Mouse (Mus musculus) right cerebral cortex, postnatal 4 days (tissue): Measurements from ENCODE around the gene Lrp11.
A peak's percentile ranks its signal among the peaks of the same experiment; 100 is the strongest.
"Not testable (repeated sequence)": the region's sequence is repeated elsewhere in the genome, so short reads cannot be mapped to it uniquely, and the experiment has no call there.

Experiments used
- DNase-seq: peaks from one replicate; pipeline ENCODE4 v3.0.0-alpha.2; 2022

The Lrp11 gene

GRCm38 (mm10) chr10:7589592-7590233 is at the start of gene Lrp11:
Lrp11 (plus strand) TSS chr10:7589800.
- DNase-seq = peak; percentile 78

GRCm38 (mm10) chr10:7578002-7578401 is 11.6 kb upstream of the Lrp11 start:
- DNase-seq = peak; percentile 21

- no peak for DNase-seq
Measured at GRCm38 (mm10) chr10:7581401-7581800, 8.2 kb upstream of the Lrp11 start.

- DNase-seq = no peak
Measured at GRCm38 (mm10) chr10:7582157-7582890, 7.3 kb upstream of the Lrp11 start.

GRCm38 (mm10) chr10:7582891-7583557 is 6.6 kb upstream of the Lrp11 start:
- DNase-seq = no peak

- no peak for DNase-seq
Measured at GRCm38 (mm10) chr10:7586771-7587170, 2.8 kb upstream of the Lrp11 start.

GRCm38 (mm10) chr10:7590234-7590689 is 662 bp downstream of the Lrp11 start:
- DNase-seq = no peak

- DNase-seq = no peak
Measured at GRCm38 (mm10) chr10:7590792-7591191, 1.2 kb downstream of the Lrp11 start.

- no peak for DNase-seq
Measured at GRCm38 (mm10) chr10:7594797-7595196, 5.2 kb downstream of the Lrp11 start.

- no peak for DNase-seq
Measured at GRCm38 (mm10) chr10:7596251-7596650, 6.7 kb downstream of the Lrp11 start.

- DNase-seq = no peak
Measured at GRCm38 (mm10) chr10:7598177-7598576, 8.6 kb downstream of the Lrp11 start.

- DNase-seq = peak; percentile 79
Measured at GRCm38 (mm10) chr10:7600647-7601046, 11.0 kb downstream of the Lrp11 start.

GRCm38 (mm10) chr10:7605168-7605567 is 15.6 kb downstream of the Lrp11 start:
- DNase-seq = no peak

- DNase-seq = no peak
Measured at GRCm38 (mm10) chr10:7606437-7606836, 16.8 kb downstream of the Lrp11 start.

GRCm38 (mm10) chr10:7608611-7609010 is 19.0 kb downstream of the Lrp11 start:
- DNase-seq = no peak

GRCm38 (mm10) chr10:7611647-7612046 is 22.0 kb downstream of the Lrp11 start:
- no peak for DNase-seq

- DNase-seq = not testable (repeated sequence)
Measured at GRCm38 (mm10) chr10:7612210-7612609, 22.6 kb downstream of the Lrp11 start.

- no peak for DNase-seq
Measured at GRCm38 (mm10) chr10:7614834-7615233, 25.2 kb downstream of the Lrp11 start.

- not testable (repeated sequence) for DNase-seq
Measured at GRCm38 (mm10) chr10:7617146-7617545, 27.5 kb downstream of the Lrp11 start.

- not testable (repeated sequence) for DNase-seq
Measured at GRCm38 (mm10) chr10:7617556-7617955, 28.0 kb downstream of the Lrp11 start.

GRCm38 (mm10) chr10:7619821-7620241 is 30.2 kb downstream of the Lrp11 start:
- DNase-seq = no peak

GRCm38 (mm10) chr10:7620723-7621122 is 31.1 kb downstream of the Lrp11 start:
- no peak for DNase-seq

GRCm38 (mm10) chr10:7622378-7622777 is 32.8 kb downstream of the Lrp11 start:
- no peak for DNase-seq
